Mouse (Mus musculus): ENCODE data around the gene 9530077C05Rik.
"Not testable (repeated sequence)": the region's sequence is repeated elsewhere in the genome, so short reads cannot be mapped to it uniquely, and the experiment has no call there.

The 9530077C05Rik gene

GRCm38 (mm10) chr9:22411002-22411857 lies at the start of gene 9530077C05Rik:
Gene 9530077C05Rik (plus strand): TSS chr9:22411513.
- DNase-seq (ENCODE audit: extremely low read depth, low read depth, low spot score), result no peak

- DNase-seq (ENCODE audit: extremely low read depth, low read depth, low spot score), result no peak
Measured at GRCm38 (mm10) chr9:22366221-22366620, 45.1 kb upstream of the 9530077C05Rik start.

- peak; percentile 30 for DNase-seq (ENCODE audit: extremely low read depth, low read depth, low spot score)
Measured at GRCm38 (mm10) chr9:22366621-22367020, 44.7 kb upstream of the 9530077C05Rik start.

- no peak for DNase-seq (ENCODE audit: extremely low read depth, low read depth, low spot score)
Measured at GRCm38 (mm10) chr9:22368030-22368429, 43.3 kb upstream of the 9530077C05Rik start.

GRCm38 (mm10) chr9:22372760-22373159 lies 38.6 kb upstream of the 9530077C05Rik start:
- DNase-seq (ENCODE audit: extremely low read depth, low read depth, low spot score), result no peak

GRCm38 (mm10) chr9:22376086-22376485 lies 35.2 kb upstream of the 9530077C05Rik start:
- DNase-seq (ENCODE audit: extremely low read depth, low read depth, low spot score), result no peak

GRCm38 (mm10) chr9:22385890-22386289 lies 25.4 kb upstream of the 9530077C05Rik start:
- no peak for DNase-seq (ENCODE audit: extremely low read depth, low read depth, low spot score)

- no peak for DNase-seq (ENCODE audit: extremely low read depth, low read depth, low spot score)
Measured at GRCm38 (mm10) chr9:22387901-22388300, 23.4 kb upstream of the 9530077C05Rik start.

- DNase-seq (ENCODE audit: extremely low read depth, low read depth, low spot score), result no peak
Measured at GRCm38 (mm10) chr9:22388401-22388980, 22.8 kb upstream of the 9530077C05Rik start.

- DNase-seq (ENCODE audit: extremely low read depth, low read depth, low spot score), result no peak
Measured at GRCm38 (mm10) chr9:22389021-22389476, 22.3 kb upstream of the 9530077C05Rik start, which contains the start of gene Anln. Gene Anln (minus strand): TSS chr9:22389188.

GRCm38 (mm10) chr9:22389736-22390245 lies 21.5 kb upstream of the 9530077C05Rik start:
- DNase-seq (ENCODE audit: extremely low read depth, low read depth, low spot score), result no peak

- DNase-seq (ENCODE audit: extremely low read depth, low read depth, low spot score), result no peak
Measured at GRCm38 (mm10) chr9:22390390-22390789, 20.9 kb upstream of the 9530077C05Rik start.

GRCm38 (mm10) chr9:22394725-22395124 lies 16.6 kb upstream of the 9530077C05Rik start:
- no peak for DNase-seq (ENCODE audit: extremely low read depth, low read depth, low spot score)

GRCm38 (mm10) chr9:22399021-22399420 lies 12.3 kb upstream of the 9530077C05Rik start:
- DNase-seq (ENCODE audit: extremely low read depth, low read depth, low spot score), result no peak

GRCm38 (mm10) chr9:22402001-22402400 lies 9.3 kb upstream of the 9530077C05Rik start:
- DNase-seq (ENCODE audit: extremely low read depth, low read depth, low spot score), result no peak

- DNase-seq (ENCODE audit: extremely low read depth, low read depth, low spot score), result no peak
Measured at GRCm38 (mm10) chr9:22402976-22403375, 8.3 kb upstream of the 9530077C05Rik start.

GRCm38 (mm10) chr9:22403501-22403900 lies 7.8 kb upstream of the 9530077C05Rik start:
- DNase-seq (ENCODE audit: extremely low read depth, low read depth, low spot score), result not testable (repeated sequence)

- no peak for DNase-seq (ENCODE audit: extremely low read depth, low read depth, low spot score)
Measured at GRCm38 (mm10) chr9:22405414-22405813, 5.9 kb upstream of the 9530077C05Rik start.

- not testable (repeated sequence) for DNase-seq (ENCODE audit: extremely low read depth, low read depth, low spot score)
Measured at GRCm38 (mm10) chr9:22407633-22408032, 3.7 kb upstream of the 9530077C05Rik start.

GRCm38 (mm10) chr9:22408344-22408743 lies 3.0 kb upstream of the 9530077C05Rik start:
- DNase-seq (ENCODE audit: extremely low read depth, low read depth, low spot score), result not testable (repeated sequence)

GRCm38 (mm10) chr9:22409501-22409900 lies 1.8 kb upstream of the 9530077C05Rik start:
- DNase-seq (ENCODE audit: extremely low read depth, low read depth, low spot score), result no peak

GRCm38 (mm10) chr9:22416187-22416586 lies 4.9 kb downstream of the 9530077C05Rik start:
- DNase-seq (ENCODE audit: extremely low read depth, low read depth, low spot score), result no peak

All from fat pad, adult 2 months (tissue).